Mouse (Mus musculus) gastrocnemius, postnatal 10 days (tissue): Measurements from ENCODE around the gene Hcst. TPM values are rescaled to one million over a fixed set of nuclear protein-coding genes. Genes with fewer than 3 reads are reported as not detected.

Source experiments
- DNase-seq: peaks from one replicate; pipeline ENCODE4 v3.0.0; 2021; ENCODE audit warnings: mixed read lengths
- total RNA-seq, 2 experiments: library from RNA; stranded (reverse); gene quantifications; 2 replicates each; pipeline ENCODE4 v1.2.3; 2021

Gene Hcst
- total RNA-seq, 2 experiments from 2014 or later: 0.66 to 0.72 TPM

GRCm38 (mm10) chr7:30431793-30432192 is 12.1 kb upstream of the Hcst start:
- peak; percentile 50 for DNase-seq

- no peak for DNase-seq
Measured at GRCm38 (mm10) chr7:30430191-30430590, 10.5 kb upstream of the Hcst start.

- DNase-seq: no peak
Measured at GRCm38 (mm10) chr7:30429327-30429726, 9.7 kb upstream of the Hcst start.

- DNase-seq: no peak
Measured at GRCm38 (mm10) chr7:30423071-30423641, 3.5 kb upstream of the Hcst start.

GRCm38 (mm10) chr7:30422560-30422959 is 2.9 kb upstream of the Hcst start:
- DNase-seq: no peak

GRCm38 (mm10) chr7:30421890-30422435 is 2.3 kb upstream of the Hcst start:
- DNase-seq: peak; percentile 71

- peak; percentile 44 for DNase-seq
Measured at GRCm38 (mm10) chr7:30421175-30421889, 1.7 kb upstream of the Hcst start, which contains the start of gene Nfkbid. Gene Nfkbid (plus strand): TSS chr7:30421732.

GRCm38 (mm10) chr7:30420673-30421072 is 1.0 kb upstream of the Hcst start:
- no peak for DNase-seq

- no peak for DNase-seq
Measured at GRCm38 (mm10) chr7:30417856-30418255, 1.8 kb downstream of the Hcst start.

- no peak for DNase-seq
Measured at GRCm38 (mm10) chr7:30413596-30413995, 6.1 kb downstream of the Hcst start, which contains the start of gene Tyrobp. Gene Tyrobp (plus strand): TSS chr7:30413760.

- no peak for DNase-seq
Measured at GRCm38 (mm10) chr7:30412735-30413147, 6.9 kb downstream of the Hcst start.

GRCm38 (mm10) chr7:30411023-30411422 is 8.6 kb downstream of the Hcst start:
- DNase-seq: no peak

GRCm38 (mm10) chr7:30409789-30410188 is 9.9 kb downstream of the Hcst start:
- DNase-seq: no peak

- no peak for DNase-seq
Measured at GRCm38 (mm10) chr7:30408639-30409038, 11.0 kb downstream of the Hcst start.

GRCm38 (mm10) chr7:30402343-30402742 is 17.3 kb downstream of the Hcst start:
- DNase-seq: no peak

GRCm38 (mm10) chr7:30399671-30400070 is 20.0 kb downstream of the Hcst start:
- DNase-seq: no peak

GRCm38 (mm10) chr7:30394871-30395270 is 24.8 kb downstream of the Hcst start:
- no peak for DNase-seq

GRCm38 (mm10) chr7:30394379-30394778 is 25.3 kb downstream of the Hcst start:
- DNase-seq: no peak

GRCm38 (mm10) chr7:30393631-30394030 is 26.0 kb downstream of the Hcst start:
- no peak for DNase-seq

GRCm38 (mm10) chr7:30392746-30393520 is 26.7 kb downstream of the Hcst start:
- DNase-seq: no peak

- no peak for DNase-seq
Measured at GRCm38 (mm10) chr7:30384106-30384505, 35.5 kb downstream of the Hcst start.

- DNase-seq: no peak
Measured at GRCm38 (mm10) chr7:30380061-30380460, 39.6 kb downstream of the Hcst start.

GRCm38 (mm10) chr7:30373501-30373962 is 46.1 kb downstream of the Hcst start:
- peak; percentile 81 for DNase-seq
